Mouse (Mus musculus): ENCODE data around the gene Ifi44. TPM values are rescaled to one million over a fixed set of nuclear protein-coding genes. Genes with fewer than 3 reads are reported as not detected.

Gene Ifi44
- 0.32 and 0.59 TPM in 2 replicates for polyA plus RNA-seq (2015; fragmentation: Nextera tagmentation; extraction: Ambion mirVana)

DNA sequence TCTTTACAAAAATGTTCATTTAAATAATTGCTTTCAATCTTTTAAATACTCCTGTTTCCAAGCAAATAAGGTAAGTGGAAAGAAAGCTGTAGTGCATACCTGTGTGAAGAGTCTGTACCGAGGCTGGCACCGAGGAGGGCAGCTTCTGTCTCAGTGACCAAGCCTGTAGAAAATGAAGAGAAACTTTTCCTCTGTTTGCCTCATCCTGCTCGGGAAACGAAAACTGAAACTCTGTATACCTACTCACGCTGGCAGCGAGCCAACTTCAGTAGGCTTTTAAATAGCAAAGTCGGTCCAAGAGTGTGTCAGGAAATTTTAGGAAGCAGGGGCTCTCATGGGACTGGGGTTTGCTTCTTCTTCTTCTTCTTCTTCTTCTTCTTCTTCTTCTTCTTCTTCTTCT is at the start of gene Ifi44:
TSS of gene Ifi44 (minus strand) at position 224 of the 400 bp plus-strand sequence.
- H3K27me3 ChIP-seq (replicated peaks), result no peaks in the 10 kb centered on the region
- H3K36me3 ChIP-seq, result no peaks in the 10 kb centered on the region
- no peak for ATAC-seq
- WGBS, result 45% methylated on average over 7 of the region's 7 CpGs
- no peak within 1 kb of the TSS for H3K4me2 ChIP-seq (replicated peaks)
- no peaks in the 10 kb centered on the region for H3K9me3 ChIP-seq
- H3K27ac ChIP-seq, result no peak within 1 kb of the TSS
- H3K9ac ChIP-seq, result no peak within 1 kb of the TSS
- H3K4me3 ChIP-seq (replicated peaks), result no peak within 1 kb of the TSS
- H3K4me1 ChIP-seq (replicated peaks), result no peaks in the 10 kb centered on the region

GRCm38 (mm10) chr3:151788622-151789021 is 38.9 kb upstream of the Ifi44 start:
- no peak overlapping the region for H3K27ac ChIP-seq
- no peaks in the 10 kb centered on the region for H3K4me1 ChIP-seq (replicated peaks)
- no peak overlapping the region for H3K9ac ChIP-seq
- no peak overlapping the region for H3K4me3 ChIP-seq (replicated peaks)
- no peak overlapping the region for H3K4me2 ChIP-seq (replicated peaks)
- 80% methylated on average over 8 of the region's 8 CpGs for WGBS
- no peaks in the 10 kb centered on the region for H3K36me3 ChIP-seq
- ATAC-seq, result no peak
- H3K9me3 ChIP-seq, result no peaks in the 10 kb centered on the region
- no peaks in the 10 kb centered on the region for H3K27me3 ChIP-seq (replicated peaks)

- no peak overlapping the region for H3K4me2 ChIP-seq (replicated peaks)
- no peaks in the 10 kb centered on the region for H3K4me1 ChIP-seq (replicated peaks)
- no peaks in the 10 kb centered on the region for H3K9me3 ChIP-seq
- H3K27ac ChIP-seq, result no peak overlapping the region
- H3K36me3 ChIP-seq, result no peaks in the 10 kb centered on the region
- 57% methylated on average over 4 of the region's 4 CpGs for WGBS
- no peak for ATAC-seq
- no peaks in the 10 kb centered on the region for H3K27me3 ChIP-seq (replicated peaks)
- H3K9ac ChIP-seq, result no peak overlapping the region
- H3K4me3 ChIP-seq (replicated peaks), result no peak overlapping the region
These were observed 25.3 kb upstream of the Ifi44 start for GRCm38 (mm10) chr3:151775089-151775488.

GRCm38 (mm10) chr3:151771074-151771473 is 21.3 kb upstream of the Ifi44 start:
- Histone ChIP-seq H3K4me2 (replicated peaks) (no peak overlapping the region), H3K9me3 (no peaks in the 10 kb centered on the region), H3K4me1 (replicated peaks) (no peaks in the 10 kb centered on the region), H3K4me3 (replicated peaks) (no peak overlapping the region), H3K27ac (no peak overlapping the region), H3K36me3 (no peaks in the 10 kb centered on the region), H3K9ac (no peak overlapping the region), H3K27me3 (replicated peaks) (no peaks in the 10 kb centered on the region)
- 59% methylated on average over 3 of the region's 3 CpGs for WGBS
- ATAC-seq, result no peak

DNA sequence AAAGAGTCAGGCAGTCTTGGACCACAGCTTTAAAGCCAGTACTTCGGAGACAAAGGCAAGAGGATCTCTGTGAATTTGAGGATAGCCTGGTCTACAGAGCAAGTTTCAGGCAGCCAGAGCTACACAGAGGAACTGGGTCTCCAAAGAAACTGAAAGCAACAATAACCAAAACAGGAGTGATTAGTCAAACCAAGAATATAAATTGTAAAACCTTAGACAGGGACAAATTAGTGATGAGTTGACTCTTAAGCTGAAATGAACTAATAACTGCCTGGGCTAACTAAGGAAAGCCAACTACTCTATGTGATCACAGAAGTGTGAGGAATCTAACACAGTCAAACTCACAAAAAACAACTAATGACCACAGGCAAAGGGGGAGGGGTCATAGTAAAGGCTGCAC is 1.2 kb downstream of the Ifi44 start:
- Histone ChIP-seq H3K4me2 (replicated peaks) (no peak overlapping the region), H3K9me3 (no peaks in the 10 kb centered on the region), H3K27ac (no peak overlapping the region), H3K9ac (no peak overlapping the region), H3K27me3 (replicated peaks) (no peaks in the 10 kb centered on the region), H3K36me3 (no peaks in the 10 kb centered on the region), H3K4me1 (replicated peaks) (no peaks in the 10 kb centered on the region), H3K4me3 (replicated peaks) (no peak overlapping the region)
- 82% methylated on average over 1 of the region's 1 CpGs for WGBS
- no peak for ATAC-seq

- Histone ChIP-seq H3K4me2 (replicated peaks) (no peak overlapping the region), H3K27ac (no peak overlapping the region), H3K4me1 (replicated peaks) (no peaks in the 10 kb centered on the region), H3K27me3 (replicated peaks) (no peaks in the 10 kb centered on the region), H3K36me3 (no peaks in the 10 kb centered on the region), H3K9me3 (no peaks in the 10 kb centered on the region), H3K4me3 (replicated peaks) (no peak overlapping the region), H3K9ac (no peak overlapping the region)
- WGBS, result 88% methylated on average over 8 of the region's 8 CpGs
- ATAC-seq, result no peak
These were observed 3.7 kb downstream of the Ifi44 start for GRCm38 (mm10) chr3:151746058-151746457.

- H3K4me3 ChIP-seq (replicated peaks), result no peak overlapping the region
- WGBS, result 78% methylated on average over 1 of the region's 1 CpGs
- no peak for ATAC-seq
- H3K36me3 ChIP-seq, result no peaks in the 10 kb centered on the region
- no peaks in the 10 kb centered on the region for H3K9me3 ChIP-seq
- H3K4me1 ChIP-seq (replicated peaks), result no peaks in the 10 kb centered on the region
- no peak overlapping the region for H3K4me2 ChIP-seq (replicated peaks)
- H3K27ac ChIP-seq, result no peak overlapping the region
- H3K27me3 ChIP-seq (replicated peaks), result no peaks in the 10 kb centered on the region
- no peak overlapping the region for H3K9ac ChIP-seq
These were observed 7.5 kb downstream of the Ifi44 start for GRCm38 (mm10) chr3:151742223-151742622.

GRCm38 (mm10) chr3:151716246-151716645 is 33.5 kb downstream of the Ifi44 start:
- no peak overlapping the region for H3K9ac ChIP-seq
- H3K36me3 ChIP-seq, result no peaks in the 10 kb centered on the region
- no peak overlapping the region for H3K4me2 ChIP-seq (replicated peaks)
- H3K27me3 ChIP-seq (replicated peaks), result no peaks in the 10 kb centered on the region
- no peaks in the 10 kb centered on the region for H3K4me1 ChIP-seq (replicated peaks)
- no peak for ATAC-seq
- WGBS, result 20% methylated on average over 1 of the region's 1 CpGs
- H3K9me3 ChIP-seq, result no peaks in the 10 kb centered on the region
- no peak overlapping the region for H3K27ac ChIP-seq
- H3K4me3 ChIP-seq (replicated peaks), result no peak overlapping the region

DNA sequence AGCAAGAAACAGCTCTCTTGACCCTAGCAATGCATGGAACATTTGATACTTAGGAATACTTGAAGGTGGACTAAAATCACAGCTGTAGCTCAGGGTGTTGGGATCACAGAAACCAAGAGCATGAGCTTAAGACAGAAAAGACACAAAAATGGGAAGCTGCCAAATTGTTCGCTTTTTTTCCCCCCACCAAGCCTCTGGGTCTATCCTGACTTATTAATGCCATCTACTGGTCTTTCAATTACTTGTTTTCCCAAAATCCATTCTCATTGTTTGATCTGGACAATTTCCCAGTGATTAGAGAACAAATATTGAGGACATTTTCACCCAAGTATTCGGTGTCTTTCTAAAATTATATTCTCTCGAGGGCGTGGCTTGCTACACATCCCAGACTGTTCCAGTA is 42.4 kb downstream of the Ifi44 start:
- H3K36me3 ChIP-seq, result no peaks in the 10 kb centered on the region
- no peaks in the 10 kb centered on the region for H3K9me3 ChIP-seq
- no peak overlapping the region for H3K4me2 ChIP-seq (replicated peaks)
- H3K27ac ChIP-seq, result no peak overlapping the region
- H3K4me3 ChIP-seq (replicated peaks), result no peak overlapping the region
- H3K9ac ChIP-seq, result no peak overlapping the region
- ATAC-seq, result no peak
- H3K27me3 ChIP-seq (replicated peaks), result no peaks in the 10 kb centered on the region
- 85% methylated on average over 4 of the region's 4 CpGs for WGBS
- H3K4me1 ChIP-seq (replicated peaks), result no peaks in the 10 kb centered on the region

Other genes starting within 250 kb of the Ifi44 start
- not detected in 2 replicates for gene Ifi44l, start 12.9 kb upstream of the Ifi44 start, polyA plus RNA-seq (2015; fragmentation: Nextera tagmentation; extraction: Ambion mirVana)
- 0.33 and 0.56 TPM in 2 replicates for gene Ptgfr, start 87.7 kb upstream of the Ifi44 start, polyA plus RNA-seq (2015; fragmentation: Nextera tagmentation; extraction: Ambion mirVana)

Measured in intestine, embryonic 15.5 days (tissue).